Mouse (Mus musculus) thymus, adult 2 months (tissue): ENCODE data around the gene Bckdhb. TPM values are rescaled to one million over a fixed set of nuclear protein-coding genes. Genes with fewer than 3 reads are reported as not detected.

ENCODE experiments used
- DNase-seq: peaks from one replicate; pipeline ENCODE4 v3.0.0; 2021
- H3K27ac ChIP-seq: fragments of 200-500 bp; 2 replicates; pipeline ENCODE4 v1.5.1; 2012; ENCODE audit warnings: low read length, control low read depth; ENCODE audit not compliant: control insufficient read depth, insufficient read depth
- H3K27me3 ChIP-seq: fragments of 200-500 bp; 2 replicates; pipeline ENCODE4 v1.6.1; 2012; ENCODE audit warnings: mild to moderate bottlenecking, low read length, moderate library complexity, mixed read lengths; ENCODE audit not compliant: control insufficient read depth, insufficient read depth
- H3K36me3 ChIP-seq: fragments of 200-500 bp; 2 replicates; pipeline ENCODE4 v1.6.1; 2012; ENCODE audit warnings: mild to moderate bottlenecking, low read length, moderate library complexity; ENCODE audit not compliant: control insufficient read depth, insufficient read depth
- H3K4me1 ChIP-seq: fragments of 200-500 bp; replicated peaks from 2 replicates; pipeline ENCODE4 v1.6.1; 2012; ENCODE audit warnings: low read length; ENCODE audit not compliant: control insufficient read depth, insufficient read depth
- H3K4me3 ChIP-seq: fragments of 200-500 bp; 2 replicates; pipeline ENCODE4 v1.5.1; 2012; ENCODE audit warnings: mild to moderate bottlenecking, low read length, control low read depth, moderate library complexity; ENCODE audit not compliant: control insufficient read depth, insufficient read depth
- CTCF ChIP-seq: fragments of 200-500 bp; IDR thresholded peaks from 2 replicates; pipeline ENCODE4 v1.5.1; 2012; ENCODE audit warnings: mild to moderate bottlenecking, control low read depth, low read length, moderate library complexity, borderline replicate concordance; ENCODE audit not compliant: control insufficient read depth, poor library complexity, insufficient read depth; ENCODE audit errors: extremely low read depth
- POLR2A ChIP-seq: fragments of 200-500 bp; IDR thresholded peaks from 2 replicates; pipeline ENCODE4 v1.6.1; 2012; ENCODE audit warnings: mild to moderate bottlenecking, low read length, control low read depth, moderate library complexity; ENCODE audit not compliant: control insufficient read depth, poor library complexity, insufficient read depth; ENCODE audit errors: extremely low read depth
- WGBS: fragments of 180-500 bp; shearing (Covaris S2); methylation state at CpG from one replicate; pipeline ENCODE4 v1.1.7; 2018; 5-methylcytosine and 5-hydroxymethylcytosine counted together
- polyA plus RNA-seq: library from polyadenylated mRNA; depleted of rRNA; stranded (reverse); fragments of >200 nt; gene quantifications from 2 replicates; pipeline ENCODE4 v1.2.3, GENCODE M21; 2012

Gene Bckdhb
- polyA plus RNA-seq, 1 experiment, result 15.0 TPM

- no peak overlapping the region for H3K27ac ChIP-seq
- H3K36me3 ChIP-seq, result no peaks in the 10 kb centered on the region
- H3K27me3 ChIP-seq, result no peaks in the 10 kb centered on the region
- no peak overlapping the region for H3K4me3 ChIP-seq
- TF ChIP-seq POLR2A (no peak), CTCF (no peak)
- no peak for DNase-seq
- H3K4me1 ChIP-seq, result no peaks in the 10 kb centered on the region
- WGBS, result 93% methylated on average over 5 of the region's 5 CpGs
Measured at GRCm38 (mm10) chr9:84070740-84071139, 145.8 kb downstream of the Bckdhb start.

- Histone ChIP-seq H3K36me3 (no peaks in the 10 kb centered on the region), H3K4me1 (no peaks in the 10 kb centered on the region), H3K27me3 (no peaks in the 10 kb centered on the region), H3K4me3 (no peak overlapping the region), H3K27ac (no peak overlapping the region)
- no peak for TF ChIP-seq CTCF
- no peak for TF ChIP-seq POLR2A
- no peak for DNase-seq
- 99% methylated on average over 6 of the region's 6 CpGs for WGBS
Measured at GRCm38 (mm10) chr9:84072534-84072933, 147.6 kb downstream of the Bckdhb start.

GRCm38 (mm10) chr9:84073237-84073636 lies 148.3 kb downstream of the Bckdhb start:
- no peaks in the 10 kb centered on the region for H3K36me3 ChIP-seq
- no peak for DNase-seq
- H3K4me1 ChIP-seq, result no peaks in the 10 kb centered on the region
- no peaks in the 10 kb centered on the region for H3K27me3 ChIP-seq
- WGBS, result 95% methylated on average over 9 of the region's 9 CpGs
- TF ChIP-seq POLR2A (no peak), CTCF (no peak)
- no peak overlapping the region for H3K27ac ChIP-seq
- no peak overlapping the region for H3K4me3 ChIP-seq

- Histone ChIP-seq H3K27me3 (no peaks in the 10 kb centered on the region), H3K36me3 (no peaks in the 10 kb centered on the region), H3K27ac (no peak overlapping the region), H3K4me3 (no peak overlapping the region), H3K4me1 (no peaks in the 10 kb centered on the region)
- DNase-seq, result no peak
- WGBS, result 93% methylated on average over 4 of the region's 4 CpGs
- TF ChIP-seq POLR2A (no peak), CTCF (no peak)
Measured at GRCm38 (mm10) chr9:84083551-84083950, 158.6 kb downstream of the Bckdhb start.

- Histone ChIP-seq H3K27ac (no peak overlapping the region), H3K4me1 (no peaks in the 10 kb centered on the region), H3K36me3 (no peaks in the 10 kb centered on the region), H3K27me3 (no peaks in the 10 kb centered on the region), H3K4me3 (no peak overlapping the region)
- 96% methylated on average over 5 of the region's 5 CpGs for WGBS
- TF ChIP-seq POLR2A (no peak), CTCF (no peak)
- no peak for DNase-seq
Measured at GRCm38 (mm10) chr9:84084686-84085085, 159.7 kb downstream of the Bckdhb start.

- Histone ChIP-seq H3K4me1 (no peaks in the 10 kb centered on the region), H3K36me3 (no peaks in the 10 kb centered on the region), H3K27me3 (no peaks in the 10 kb centered on the region), H3K4me3 (no peak overlapping the region), H3K27ac (no peak overlapping the region)
- TF ChIP-seq POLR2A (no peak), CTCF (no peak)
- DNase-seq, result no peak
- WGBS, result 91% methylated on average over 9 of the region's 9 CpGs
Measured at GRCm38 (mm10) chr9:84090316-84091063, 165.5 kb downstream of the Bckdhb start.

GRCm38 (mm10) chr9:84092994-84093393 lies 168.0 kb downstream of the Bckdhb start:
- Histone ChIP-seq H3K36me3 (no peaks in the 10 kb centered on the region), H3K4me3 (no peak overlapping the region), H3K4me1 (no peaks in the 10 kb centered on the region), H3K27me3 (no peaks in the 10 kb centered on the region), H3K27ac (no peak overlapping the region)
- TF ChIP-seq CTCF (no peak), POLR2A (no peak)
- 95% methylated on average over 8 of the region's 8 CpGs for WGBS
- DNase-seq, result no peak

GRCm38 (mm10) chr9:84094111-84094510 lies 169.2 kb downstream of the Bckdhb start:
- H3K4me1 ChIP-seq, result no peaks in the 10 kb centered on the region
- no peak overlapping the region for H3K27ac ChIP-seq
- H3K36me3 ChIP-seq, result no peaks in the 10 kb centered on the region
- DNase-seq, result no peak
- 92% methylated on average over 6 of the region's 6 CpGs for WGBS
- H3K27me3 ChIP-seq, result no peaks in the 10 kb centered on the region
- no peak overlapping the region for H3K4me3 ChIP-seq
- TF ChIP-seq CTCF (no peak), POLR2A (no peak)
